Comparison of ENCODE assay signal across 13 mouse cellular contexts in genomic region chr8:84149181-84149580, GRCm38 (mm10). TPM values are rescaled to one million over a fixed set of nuclear protein-coding genes. Genes with fewer than 3 reads are reported as not detected.
DNase-seq lines count a peak whose midpoint lies in the region.
"Had no signal": no experiment of that assay in that cellular context is flagged by ENCODE, and none has a peak within 500 bp of the region (broad histone marks: within the 10 kb centered on the region; RNA-seq: fewer than 3 reads in every experiment).

No protein-coding gene starts in this region.

- intact Hi-C loops in left cerebral cortex, postnatal 10 days (cut with DNase I): no loop called here
- intact Hi-C loops in heart, postnatal 25 days (cut with DNase I): loop anchor here (5.0 kb wide), 1 partner anchor 82 kb away; the partner anchor contains the start of genes Gm10643 and Rfx1

- peak; percentile 56 for DNase-seq in kidney, adult 9 months
- DNase-seq in kidney, postnatal 10 days: no peak
- DNase-seq in ES-CJ7 (ENCODE audit: low read depth, low spot score): peak; percentile 64
- DNase-seq in ZHBTc4 (ENCODE audit: low read depth, low spot score): peak; percentile 56
- peak; percentile 10 for DNase-seq in large intestine, adult 2 months (ENCODE audit: low read depth, low spot score)
- no peak for DNase-seq in layer of hippocampus, adult 9-11 months
- no peak for DNase-seq in left cerebral cortex, postnatal 10 days (ENCODE audit: extremely low spot score in 1 of 2, low spot score in 2 of 2)
- no peak for DNase-seq in heart, postnatal 25 days (ENCODE audit: low spot score)
- DNase-seq: adrenal gland, postnatal 10 days; cerebellum, adult 8-10 months; gastrocnemius, postnatal 10 days had no signal

- WGBS in large intestine, adult 2 months: 30% methylated on average over 3 of the region's 3 CpGs

RNA-seq across cellular contexts. Expression of gene 4930432K21Rik, which starts 1.4 kb away (rescaled TPM):
- polyA plus RNA-seq in large intestine, adult 2 months (2012; rRNA removed): 0.22 and 0.32 TPM in 2 replicates
- total RNA-seq in left cerebral cortex, postnatal 10 days (2021): 1 to 10 TPM; 2.9 to 3.2 TPM
- under 1 TPM; 0.10 to 0.28 TPM for total RNA-seq in heart, postnatal 25 days (2021)

RNA-seq across cellular contexts. Expression of gene Cc2d1a, which starts 1.4 kb away (rescaled TPM):
- polyA plus RNA-seq in large intestine, adult 2 months (2012; rRNA removed): 30.2 and 38.0 TPM in 2 replicates
- total RNA-seq in left cerebral cortex, postnatal 10 days (2021): 10 to 100 TPM; 66.7 to 70.7 TPM
- 10 to 100 TPM; 10.3 to 11.8 TPM for total RNA-seq in heart, postnatal 25 days (2021)

RNA-seq across cellular contexts. Expression of gene Podnl1, which starts 23.4 kb away (rescaled TPM):
- polyA plus RNA-seq in large intestine, adult 2 months (2012; rRNA removed): 5.6 and 5.9 TPM in 2 replicates
- total RNA-seq in left cerebral cortex, postnatal 10 days (2021): not detected
- total RNA-seq in heart, postnatal 25 days (2021): not detected
- total RNA-seq: gastrocnemius, postnatal 4 days had no signal
- polyA plus RNA-seq: cortical plate, adult 2 months had no signal

RNA-seq across cellular contexts. Expression of gene Nanos3, which starts 35.8 kb away (rescaled TPM):
- polyA plus RNA-seq in large intestine, adult 2 months (2012; rRNA removed): 0.22 and 0.30 TPM in 2 replicates
- total RNA-seq in left cerebral cortex, postnatal 10 days (2021): 1 to 10 TPM; 5.4 to 6.8 TPM
- total RNA-seq in heart, postnatal 25 days (2021): 1 to 10 TPM in 1 of 2 experiments, under 1 TPM in 1; 0.73 to 1.4 TPM

RNA-seq across cellular contexts. Expression of gene Dcaf15, which starts 44.6 kb away (rescaled TPM):
- polyA plus RNA-seq in large intestine, adult 2 months (2012; rRNA removed): 73.4 and 87.9 TPM in 2 replicates
- total RNA-seq in left cerebral cortex, postnatal 10 days (2021): 10 to 100 TPM; 30.4 to 33.8 TPM
- total RNA-seq in heart, postnatal 25 days (2021): 1 to 10 TPM; 5.9 to 7.2 TPM

Comparison
In these comparisons a context has a peak if more than half of its experiments do, and no peak if none do; other contexts are left out.
1. DNase-seq: peak in kidney, adult 9 months (single experiment), ES-CJ7 (single experiment), ZHBTc4 (single experiment) and large intestine, adult 2 months (single experiment); none in kidney, postnatal 10 days (single experiment), layer of hippocampus, adult 9-11 months (single experiment), left cerebral cortex, postnatal 10 days (0 of 2) and heart, postnatal 25 days (single experiment).
2. RNA of gene Cc2d1a, which starts 1.4 kb away (total RNA-seq): 66.7 to 70.7 TPM in left cerebral cortex, postnatal 10 days; 10.3 to 11.8 TPM in heart, postnatal 25 days; every median in the first group is over 4 times any median in the second.